Mouse (Mus musculus) spleen, postnatal 4 days (tissue): ENCODE data around the gene Senp1.

Experiments
- DNase-seq, 2 experiments: peaks; one replicate each; pipeline ENCODE4 v3.0.0; 2022; ENCODE audit warnings: low spot score in 2 of 2

The Senp1 gene

GRCm38 (mm10) chr15:98002113-98002990 is 91.2 kb downstream of the Senp1 start:
- no peak for DNase-seq

- DNase-seq = no peak
These were observed 92.0 kb downstream of the Senp1 start for GRCm38 (mm10) chr15:98001321-98002112.

GRCm38 (mm10) chr15:97999991-98000390 is 93.6 kb downstream of the Senp1 start:
- DNase-seq = no peak

GRCm38 (mm10) chr15:97999546-97999945 is 94.0 kb downstream of the Senp1 start:
- DNase-seq = no peak

GRCm38 (mm10) chr15:97996716-97997256 is 96.8 kb downstream of the Senp1 start:
- DNase-seq = no peak

GRCm38 (mm10) chr15:97992712-97993286 is 100.7 kb downstream of the Senp1 start:
- peak; percentile 66 to 71 for DNase-seq

- no peak for DNase-seq
These were observed 101.4 kb downstream of the Senp1 start for GRCm38 (mm10) chr15:97992027-97992711.

GRCm38 (mm10) chr15:97991285-97991895 is 102.2 kb downstream of the Senp1 start:
- DNase-seq = no peak

GRCm38 (mm10) chr15:97990721-97991120 is 102.8 kb downstream of the Senp1 start:
- no peak for DNase-seq

DNA sequence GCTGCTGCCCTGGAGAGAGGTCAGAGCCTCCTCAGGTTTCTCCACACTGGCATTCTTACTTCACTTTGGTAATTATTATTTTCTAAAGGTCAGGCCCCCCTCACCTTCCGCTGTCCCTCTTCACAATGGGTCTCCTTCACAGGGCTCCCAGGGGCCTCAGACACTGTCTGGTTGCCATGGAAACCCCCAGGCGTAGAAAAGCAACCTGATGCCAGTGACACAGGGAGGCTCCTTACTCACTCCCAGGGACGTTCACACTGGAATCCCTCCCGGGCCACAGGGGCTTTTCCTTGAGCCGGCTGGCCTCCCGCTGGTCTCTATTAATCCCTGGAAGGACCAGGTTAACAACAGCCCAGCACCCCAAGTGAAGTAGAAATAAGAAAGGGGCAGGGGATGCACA is 103.4 kb downstream of the Senp1 start:
- no peak for DNase-seq

GRCm38 (mm10) chr15:97989544-97989943 is 104.0 kb downstream of the Senp1 start:
- DNase-seq = no peak
